Mouse (Mus musculus) MEL (cell line): ENCODE measurements at regions not wholly inside any gene's neighbourhood (a gene's known extent, or its start where the extent isn't known, plus 50 kb on each side); places are given as distances from the start of the nearest gene placed in this dataset.

Source experiments
- DNase-seq: peaks from one replicate; pipeline ENCODE4 v3.0.0; 2011; ENCODE audit warnings: low read depth, low spot score
- H3K27ac ChIP-seq: 2 replicates; pipeline ENCODE4 v1.5.1; 2012; ENCODE audit warnings: low read depth, mild to moderate bottlenecking, control low read depth, low read length, moderate library complexity; ENCODE audit not compliant: control insufficient read depth
- H3K27me3 ChIP-seq, 2 experiments: fragments of 150-350 bp in 1 of 2; sonication (generic) in 1 of 2; 2 replicates each; pipeline ENCODE4 v1.6.1; 2012; ENCODE audit warnings: low read length in 2 of 2, mild to moderate bottlenecking in 2 of 2, improper control_type of control experiment in 1 of 2, moderate library complexity in 1 of 2; ENCODE audit not compliant: insufficient read depth in 2 of 2, control insufficient read depth in 1 of 2
- H3K36me3 ChIP-seq, 2 experiments: 2 replicates each; pipeline ENCODE4 v1.6.1; 2012 to 2014; ENCODE audit warnings: low read length in 2 of 2, improper control_type of control experiment in 1 of 2, inconsistent platforms in 1 of 2, mild to moderate bottlenecking in 1 of 2; ENCODE audit not compliant: insufficient read depth in 2 of 2, control insufficient read depth in 1 of 2
- H3K4me1 ChIP-seq, 2 experiments: fragments of 150-350 bp in 1 of 2; sonication (generic) in 1 of 2; 2 replicates each; pipeline ENCODE4 v1.6.1; 2012; ENCODE audit warnings: low read length in 2 of 2, improper control_type of control experiment in 1 of 2, mild to moderate bottlenecking in 1 of 2; ENCODE audit not compliant: insufficient read depth in 2 of 2, control insufficient read depth in 1 of 2
- H3K4me3 ChIP-seq, 2 experiments: fragments of 150-350 bp in 1 of 2; sonication (generic) in 1 of 2; 2 replicates each; pipeline ENCODE4 v1.5.1; 2012; ENCODE audit warnings: low read depth in 2 of 2, low read length in 2 of 2, mild to moderate bottlenecking in 2 of 2, moderate library complexity in 2 of 2, control low read depth in 1 of 2, improper control_type of control experiment in 1 of 2; ENCODE audit not compliant: control insufficient read depth in 1 of 2, insufficient read depth in 1 of 2
- H3K79me2 ChIP-seq: 2 replicates; pipeline ENCODE4 v1.6.1; 2012; ENCODE audit warnings: mild to moderate bottlenecking, low read length, moderate library complexity; ENCODE audit not compliant: control insufficient read depth, poor library complexity, insufficient read depth
- H3K9ac ChIP-seq: 2 replicates; pipeline ENCODE4 v1.6.1; 2012; ENCODE audit warnings: low read depth, mild to moderate bottlenecking, control low read depth, low read length, moderate library complexity; ENCODE audit not compliant: control insufficient read depth, poor library complexity, severe bottlenecking
- H3K9me3 ChIP-seq: fragments of 150-350 bp; sonication (generic); replicated peaks from 2 replicates; pipeline ENCODE4 v1.6.1; 2012; ENCODE audit warnings: mild to moderate bottlenecking, low read length, improper control_type of control experiment, moderate library complexity; ENCODE audit not compliant: insufficient read depth
- EP300 ChIP-seq, 2 experiments: IDR thresholded peaks; 2 replicates each; pipeline ENCODE4 v1.6.1; 2011; ENCODE audit warnings: improper control_type of control experiment in 2 of 2, low read length in 2 of 2, low read depth in 1 of 2, mild to moderate bottlenecking in 1 of 2
- ETS1 ChIP-seq: IDR thresholded peaks from 2 replicates; pipeline ENCODE4 v1.6.1; 2012; ENCODE audit warnings: low read depth, mild to moderate bottlenecking, inconsistent platforms, low read length, improper control_type of control experiment, moderate library complexity
- HCFC1 ChIP-seq: IDR thresholded peaks from 2 replicates; pipeline ENCODE4 v1.6.1; 2012; ENCODE audit warnings: low read depth, mild to moderate bottlenecking, inconsistent platforms, low read length, improper control_type of control experiment, moderate library complexity
- JUND ChIP-seq: IDR thresholded peaks from 2 replicates; pipeline ENCODE4 v1.6.1; 2011; ENCODE audit warnings: low read depth, mild to moderate bottlenecking, improper control_type of control experiment, low read length
- MAFK ChIP-seq: IDR thresholded peaks from 2 replicates; pipeline ENCODE4 v1.6.1; 2011; ENCODE audit warnings: low read depth, mild to moderate bottlenecking, low read length, improper control_type of control experiment, borderline replicate concordance
- MAX ChIP-seq: IDR thresholded peaks from 2 replicates; pipeline ENCODE4 v1.6.1; 2011; ENCODE audit warnings: low read length, improper control_type of control experiment
- NELFE ChIP-seq: IDR thresholded peaks from 2 replicates; pipeline ENCODE4 v1.6.1; 2011; ENCODE audit warnings: low read depth, low read length, improper control_type of control experiment
- NRF1 ChIP-seq: IDR thresholded peaks from 2 replicates; pipeline ENCODE4 v1.6.1; 2014; ENCODE audit warnings: low read depth, mild to moderate bottlenecking, inconsistent platforms, low read length, improper control_type of control experiment, moderate library complexity; ENCODE audit not compliant: poor library complexity, insufficient read depth, severe bottlenecking
- POLR2AphosphoS2 ChIP-seq: IDR thresholded peaks from 2 replicates; pipeline ENCODE4 v1.6.1; 2011; ENCODE audit warnings: low read length, improper control_type of control experiment
- RAD21 ChIP-seq: IDR thresholded peaks from 2 replicates; pipeline ENCODE4 v1.6.1; 2011; ENCODE audit warnings: mild to moderate bottlenecking, low read depth, low read length, improper control_type of control experiment
- SIN3A ChIP-seq: IDR thresholded peaks from 2 replicates; pipeline ENCODE4 v1.6.1; 2012; ENCODE audit warnings: low read length, improper control_type of control experiment, inconsistent platforms
- SMC3 ChIP-seq: IDR thresholded peaks from 2 replicates; pipeline ENCODE4 v1.6.1; 2011; ENCODE audit warnings: low read depth, low read length, improper control_type of control experiment
- TAL1 ChIP-seq: IDR thresholded peaks from 2 replicates; pipeline ENCODE4 v1.6.1; 2012; ENCODE audit warnings: mild to moderate bottlenecking, inconsistent platforms, low read length, moderate library complexity, mixed read lengths
- ZC3H11A ChIP-seq: IDR thresholded peaks from 2 replicates; pipeline ENCODE4 v1.6.1; 2012; ENCODE audit warnings: low read depth, mild to moderate bottlenecking, inconsistent platforms, low read length, improper control_type of control experiment
- ZNF384 ChIP-seq: IDR thresholded peaks from 2 replicates; pipeline ENCODE4 v1.6.1; 2012; ENCODE audit warnings: low read depth, mild to moderate bottlenecking, inconsistent platforms, low read length, improper control_type of control experiment

GRCm38 (mm10) chr12:58560840-58561239 is 291.8 kb upstream of the Clec14a start:
- Histone ChIP-seq H3K4me3 (no peak overlapping the region), H3K4me1 (no peaks in the 10 kb centered on the region)
- DNase-seq, result no peak
- no peak for TF ChIP-seq JUND
- no peak for TF ChIP-seq MAFK
- no peak for TF ChIP-seq ETS1
- TF ChIP-seq ZC3H11A, result no peak
- no peak for TF ChIP-seq RAD21
- TF ChIP-seq, all 39 proteins: peak for 0
- no peak overlapping the region for H3K9ac ChIP-seq
- H3K27me3 ChIP-seq, result no peaks in the 10 kb centered on the region
- H3K9me3 ChIP-seq, result no peaks in the 10 kb centered on the region
- no peaks in the 10 kb centered on the region for H3K79me2 ChIP-seq
- no peaks in the 10 kb centered on the region for H3K36me3 ChIP-seq
- no peak overlapping the region for H3K27ac ChIP-seq

GRCm38 (mm10) chr12:58559833-58560232 is 290.7 kb upstream of the Clec14a start:
- H3K36me3 ChIP-seq, result no peaks in the 10 kb centered on the region
- no peak overlapping the region for H3K9ac ChIP-seq
- DNase-seq, result no peak
- no peak overlapping the region for H3K27ac ChIP-seq
- no peak overlapping the region for H3K4me3 ChIP-seq
- no peaks in the 10 kb centered on the region for H3K79me2 ChIP-seq
- no peaks in the 10 kb centered on the region for H3K9me3 ChIP-seq
- TF ChIP-seq NRF1, result no peak
- H3K4me1 ChIP-seq, result no peaks in the 10 kb centered on the region
- no peaks in the 10 kb centered on the region for H3K27me3 ChIP-seq

GRCm38 (mm10) chr12:58557261-58557660 is 288.2 kb upstream of the Clec14a start:
- H3K27ac ChIP-seq, result no peak overlapping the region
- TF ChIP-seq POLR2AphosphoS2 (no peak), NELFE (no peak), HCFC1 (no peak), ZNF384 (no peak), SIN3A (no peak), MAFK (no peak), TAL1 (no peak), ZC3H11A (no peak), EP300 (IDR thresholded peaks at IDR 0.05; ENCODE audit: low read depth in 1 of 2, low read length in 2 of 2) (no peak), RAD21 (no peak), MAX (no peak), SMC3 (no peak)
- no peaks in the 10 kb centered on the region for H3K36me3 ChIP-seq
- no peaks in the 10 kb centered on the region for H3K4me1 ChIP-seq
- no peaks in the 10 kb centered on the region for H3K27me3 ChIP-seq
- no peak overlapping the region for H3K9ac ChIP-seq
- no peaks in the 10 kb centered on the region for H3K79me2 ChIP-seq
- H3K9me3 ChIP-seq, result no peaks in the 10 kb centered on the region
- no peak overlapping the region for H3K4me3 ChIP-seq
- no peak for DNase-seq
